Mouse (Mus musculus) ES-E14 (cell line): ENCODE data around the gene Slc6a12.

Source experiments
- CHD2 ChIP-seq: IDR thresholded peaks from 2 replicates; pipeline ENCODE4 v1.6.1; 2014; ENCODE audit warnings: mild to moderate bottlenecking, low read depth, low read length, inconsistent platforms
- HCFC1 ChIP-seq: IDR thresholded peaks from 2 replicates; pipeline ENCODE4 v1.6.1; 2012; ENCODE audit warnings: low read length, inconsistent platforms, borderline replicate concordance; ENCODE audit not compliant: insufficient read depth
- ZC3H11A ChIP-seq: IDR thresholded peaks from 2 replicates; pipeline ENCODE4 v1.6.1; 2012; ENCODE audit warnings: low read depth, mild to moderate bottlenecking, inconsistent platforms, low read length, borderline replicate concordance
- ZNF384 ChIP-seq: IDR thresholded peaks from 2 replicates; pipeline ENCODE4 v1.6.1; 2012; ENCODE audit warnings: low read depth, low read length, inconsistent platforms

DNA sequence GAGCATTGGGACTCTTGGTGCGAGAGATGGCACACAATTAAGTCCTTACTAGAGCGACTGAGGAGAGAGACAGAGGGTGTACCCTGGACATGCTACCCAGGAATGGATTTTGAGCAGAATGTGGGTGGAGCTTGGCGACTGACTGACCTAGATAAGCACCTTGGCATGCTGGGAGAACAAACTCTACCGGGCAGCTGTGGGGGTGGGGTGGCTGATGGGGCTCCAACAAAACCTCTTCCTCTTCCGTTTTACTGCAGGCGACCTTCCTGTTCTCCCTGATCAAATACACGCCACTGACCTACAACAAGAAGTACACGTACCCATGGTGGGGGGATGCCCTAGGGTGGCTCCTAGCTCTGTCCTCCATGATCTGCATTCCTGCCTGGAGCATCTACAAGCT, 6.3 kb upstream of the Slc6a12 start:
- TF ChIP-seq HCFC1 (no peak), ZNF384 (no peak), CHD2 (no peak), ZC3H11A (no peak)
